Mouse (Mus musculus): ENCODE measurements around the gene Cby1. TPM values are rescaled to one million over a fixed set of nuclear protein-coding genes. Genes with fewer than 3 reads are reported as not detected.
A peak's percentile ranks its signal among the peaks of the same experiment; 100 is the strongest.
"Not testable (repeated sequence)": the region's sequence is repeated elsewhere in the genome, so short reads cannot be mapped to it uniquely, and the experiment has no call there.

Cby1 gene
- polyA plus RNA-seq, 1 experiment from 2014 or later: 36.0 TPM

DNA sequence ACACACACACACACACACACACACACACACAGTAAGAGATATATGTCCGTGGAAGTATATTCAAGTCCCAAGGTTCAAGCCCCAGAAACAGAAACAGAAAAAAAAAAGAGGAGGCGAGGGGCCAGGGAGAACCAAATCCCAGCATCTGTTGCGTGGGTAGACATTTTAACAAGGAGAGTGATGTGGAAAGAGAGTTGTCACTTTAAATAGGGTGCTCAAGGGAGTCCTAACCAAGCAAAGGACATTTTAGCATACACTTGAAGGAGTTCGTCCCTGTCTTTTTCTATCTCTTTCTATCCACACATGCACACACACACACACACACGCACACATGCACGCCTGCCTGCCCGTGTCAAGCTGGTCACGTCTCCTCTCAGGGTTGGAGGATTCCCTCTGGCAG, 5.7 kb downstream of the Cby1 start:
- no peak overlapping the region for H3K4me2 ChIP-seq (ENCODE audit: low read length)
- no peak for DNase-seq (ENCODE audit: low spot score)

GRCm38 (mm10) chr15:79669195-79669594, 10.2 kb downstream of the Cby1 start:
- Histone ChIP-seq H3K4me3 (ENCODE audit: low read depth, low read length) (no peak overlapping the region), H3K9ac (ENCODE audit: low read length) (no peak overlapping the region), H3K4me2 (ENCODE audit: low read length) (no peak overlapping the region), H3K36me3 (ENCODE audit: control insufficient read depth, insufficient read depth, low read length) (peaks cover 37% of the 10 kb centered on the region), H3K4me1 (replicated peaks; ENCODE audit: control insufficient read depth, insufficient read depth, low read length) (peaks cover 4% of the 10 kb centered on the region), H3K9me3 (ENCODE audit: control insufficient read depth, low read length) (no peaks in the 10 kb centered on the region), H3K27me3 (replicated peaks; ENCODE audit: control insufficient read depth, insufficient read depth, low read length) (no peaks in the 10 kb centered on the region), H3K27ac (ENCODE audit: low read depth) (no peak overlapping the region)
- no peak for ATAC-seq (replicated peaks; ENCODE audit: low FRiP score, low TSS enrichment, low read depth)
- no peak for DNase-seq (ENCODE audit: low spot score)
- 70% methylated on average over 10 of the region's 10 CpGs for WGBS

More for the DNA sequence above, 5.7 kb downstream of the Cby1 start:
- no peaks in the 10 kb centered on the region for H3K27me3 ChIP-seq (replicated peaks; ENCODE audit: control insufficient read depth, insufficient read depth, low read length)
- peaks cover 20% of the 10 kb centered on the region; the same call in 1 of the 2 replicates for H3K36me3 ChIP-seq (ENCODE audit: control insufficient read depth, insufficient read depth, low read length)
- no peak overlapping the region for H3K9ac ChIP-seq (ENCODE audit: low read length)
- no peak overlapping the region for H3K4me3 ChIP-seq (ENCODE audit: low read depth, low read length)
- no peak overlapping the region for H3K27ac ChIP-seq (ENCODE audit: low read depth)
- no peak for ATAC-seq (replicated peaks; ENCODE audit: low FRiP score, low TSS enrichment, low read depth)
- WGBS: 92% methylated on average over 8 of the region's 8 CpGs
- H3K9me3 ChIP-seq (ENCODE audit: control insufficient read depth, low read length): peaks cover 4% of the 10 kb centered on the region; the same call in 1 of the 2 replicates
- H3K4me1 ChIP-seq (replicated peaks; ENCODE audit: control insufficient read depth, insufficient read depth, low read length): peaks cover 3% of the 10 kb centered on the region

GRCm38 (mm10) chr15:79670249-79670971, 11.4 kb downstream of the Cby1 start, which contains the start of gene Tomm22:
Gene Tomm22 (plus strand): TSS chr15:79670861.
- ATAC-seq (replicated peaks; ENCODE audit: low FRiP score, low TSS enrichment, low read depth) (peak; percentile 95), DNase-seq (ENCODE audit: low spot score) (peak; percentile 88)
- peak within 1 kb of the TSS; percentile 54 for H3K4me2 ChIP-seq (ENCODE audit: low read length)
- peak within 1 kb of the TSS; percentile 70 for H3K9ac ChIP-seq (ENCODE audit: low read length)
- H3K4me3 ChIP-seq (ENCODE audit: low read depth, low read length): peak within 1 kb of the TSS; percentile 95
- H3K36me3 ChIP-seq (ENCODE audit: control insufficient read depth, insufficient read depth, low read length): peaks cover 49% of the 10 kb centered on the region
- 19% methylated on average over 32 of the region's 33 CpGs for WGBS
- H3K27ac ChIP-seq (ENCODE audit: low read depth): peak within 1 kb of the TSS; percentile 6; the same call in 1 of the 2 replicates
- H3K27me3 ChIP-seq (replicated peaks; ENCODE audit: control insufficient read depth, insufficient read depth, low read length): no peaks in the 10 kb centered on the region
- H3K9me3 ChIP-seq (ENCODE audit: control insufficient read depth, low read length): no peaks in the 10 kb centered on the region
- peaks cover 4% of the 10 kb centered on the region for H3K4me1 ChIP-seq (replicated peaks; ENCODE audit: control insufficient read depth, insufficient read depth, low read length)

DNA sequence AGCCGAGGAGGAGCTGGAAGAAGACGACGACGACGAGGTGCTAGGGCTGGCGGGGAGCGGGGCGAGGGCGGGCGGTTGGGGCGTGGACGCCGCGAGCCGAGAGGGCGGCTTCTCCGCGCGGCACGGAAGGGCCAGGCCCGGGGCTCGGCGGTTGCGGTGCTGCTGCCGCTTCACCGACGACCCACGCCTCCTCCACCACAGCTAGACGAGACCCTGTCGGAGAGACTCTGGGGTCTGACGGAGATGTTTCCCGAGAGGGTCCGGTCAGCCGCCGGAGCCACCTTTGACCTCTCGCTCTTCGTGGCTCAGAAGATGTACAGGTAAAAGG, 11.9 kb downstream of the Cby1 start:
- H3K36me3 ChIP-seq (ENCODE audit: control insufficient read depth, insufficient read depth, low read length): peaks cover 48% of the 10 kb centered on the region
- DNase-seq (ENCODE audit: low spot score): no peak
- no peaks in the 10 kb centered on the region for H3K27me3 ChIP-seq (replicated peaks; ENCODE audit: control insufficient read depth, insufficient read depth, low read length)
- H3K9me3 ChIP-seq (ENCODE audit: control insufficient read depth, low read length): no peaks in the 10 kb centered on the region
- peaks cover 4% of the 10 kb centered on the region for H3K4me1 ChIP-seq (replicated peaks; ENCODE audit: control insufficient read depth, insufficient read depth, low read length)
- H3K9ac ChIP-seq (ENCODE audit: low read length): peak overlapping the region; percentile 70
- peak overlapping the region; percentile 54 for H3K4me2 ChIP-seq (ENCODE audit: low read length)
- ATAC-seq (replicated peaks; ENCODE audit: low FRiP score, low TSS enrichment, low read depth): peak; percentile 16; the same call in 1 of the 2 replicates
- H3K27ac ChIP-seq (ENCODE audit: low read depth): peak overlapping the region; percentile 6; the same call in 1 of the 2 replicates
- 1% methylated on average over 35 of the region's 37 CpGs for WGBS
- H3K4me3 ChIP-seq (ENCODE audit: low read depth, low read length): peak overlapping the region; percentile 95

GRCm38 (mm10) chr15:79671828-79672348, 12.9 kb downstream of the Cby1 start:
- not testable (repeated sequence) for H3K9me3 ChIP-seq (ENCODE audit: control insufficient read depth, low read length); ATAC-seq (replicated peaks; ENCODE audit: low FRiP score, low TSS enrichment, low read depth); H3K4me1 ChIP-seq (replicated peaks; ENCODE audit: control insufficient read depth, insufficient read depth, low read length); H3K27ac ChIP-seq (ENCODE audit: low read depth); H3K27me3 ChIP-seq (replicated peaks; ENCODE audit: control insufficient read depth, insufficient read depth, low read length); H3K9ac ChIP-seq (ENCODE audit: low read length); DNase-seq (ENCODE audit: low spot score)
- Histone ChIP-seq H3K4me2 (ENCODE audit: low read length) (peak overlapping the region; percentile 54), H3K4me3 (ENCODE audit: low read depth, low read length) (peak overlapping the region; percentile 95; the same call in 1 of the 2 replicates), H3K36me3 (ENCODE audit: control insufficient read depth, insufficient read depth, low read length) (peaks cover 49% of the 10 kb centered on the region)
- 85% methylated on average over 11 of the region's 11 CpGs for WGBS

DNA sequence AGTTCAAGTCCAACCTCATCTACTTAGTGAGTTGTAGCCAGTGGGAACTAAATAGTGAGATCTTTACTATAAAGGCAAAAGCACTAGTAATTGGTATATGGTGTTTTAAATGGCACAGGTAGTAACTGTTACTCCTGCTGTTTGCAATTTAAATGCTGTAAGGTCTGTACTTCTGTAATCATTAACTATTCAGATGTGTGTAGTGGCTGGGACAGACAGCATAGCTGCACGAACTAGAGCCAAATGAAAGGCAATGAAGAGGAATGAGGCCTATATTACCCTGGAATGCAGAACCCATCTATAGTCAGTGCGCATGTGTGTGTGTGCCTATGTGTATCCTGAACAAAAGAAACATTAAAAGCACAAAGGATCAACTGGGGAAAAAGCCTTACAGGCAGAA, 18.9 kb downstream of the Cby1 start:
- Histone ChIP-seq H3K4me1 (replicated peaks; ENCODE audit: control insufficient read depth, insufficient read depth, low read length) (peaks cover 3% of the 10 kb centered on the region; the same call in 1 of the 2 replicates), H3K9ac (ENCODE audit: low read length) (no peak overlapping the region), H3K4me2 (ENCODE audit: low read length) (no peak overlapping the region), H3K27ac (ENCODE audit: low read depth) (no peak overlapping the region), H3K4me3 (ENCODE audit: low read depth, low read length) (no peak overlapping the region), H3K27me3 (replicated peaks; ENCODE audit: control insufficient read depth, insufficient read depth, low read length) (no peaks in the 10 kb centered on the region), H3K36me3 (ENCODE audit: control insufficient read depth, insufficient read depth, low read length) (peaks cover 45% of the 10 kb centered on the region), H3K9me3 (ENCODE audit: control insufficient read depth, low read length) (no peaks in the 10 kb centered on the region)
- WGBS: 86% methylated on average over 2 of the region's 2 CpGs
- no peak for DNase-seq (ENCODE audit: low spot score)
- no peak for ATAC-seq (replicated peaks; ENCODE audit: low FRiP score, low TSS enrichment, low read depth)

- no peak overlapping the region for H3K27ac ChIP-seq (ENCODE audit: low read depth)
- WGBS: 90% methylated on average over 4 of the region's 4 CpGs
- H3K9ac ChIP-seq (ENCODE audit: low read length): no peak overlapping the region
- H3K4me3 ChIP-seq (ENCODE audit: low read depth, low read length): no peak overlapping the region
- 0 out of 2 replicates have a peak, but pooled peaks cover 7% of the 10 kb centered on the region for H3K36me3 ChIP-seq (ENCODE audit: control insufficient read depth, insufficient read depth, low read length)
- H3K4me2 ChIP-seq (ENCODE audit: low read length): no peak overlapping the region
- H3K4me1 ChIP-seq (replicated peaks; ENCODE audit: control insufficient read depth, insufficient read depth, low read length): peaks cover 37% of the 10 kb centered on the region
- ATAC-seq (replicated peaks; ENCODE audit: low FRiP score, low TSS enrichment, low read depth) (no peak), DNase-seq (ENCODE audit: low spot score) (no peak)
- no peaks in the 10 kb centered on the region for H3K9me3 ChIP-seq (ENCODE audit: control insufficient read depth, low read length)
- H3K27me3 ChIP-seq (replicated peaks; ENCODE audit: control insufficient read depth, insufficient read depth, low read length): no peaks in the 10 kb centered on the region
Measured at GRCm38 (mm10) chr15:79681973-79682372, 23.0 kb downstream of the Cby1 start.

DNA sequence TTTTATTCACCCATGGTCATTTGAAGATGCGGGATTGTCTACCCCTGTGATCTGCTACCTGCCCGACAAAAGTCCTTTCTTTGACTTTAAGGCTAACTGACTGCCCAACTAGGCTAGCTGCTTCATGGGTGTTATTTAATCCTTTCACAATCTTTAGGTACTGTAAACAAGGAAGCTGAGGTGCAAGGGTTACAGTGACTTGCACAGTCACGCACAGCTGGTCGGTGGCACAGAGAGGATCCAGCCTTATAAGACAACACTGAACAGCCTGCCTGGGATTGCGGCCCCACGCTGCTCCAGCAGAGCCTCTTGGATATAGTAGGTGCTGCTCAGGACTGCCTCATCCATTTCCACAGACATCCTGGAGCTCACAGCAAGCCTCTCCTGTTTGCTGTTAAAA, 24.1 kb downstream of the Cby1 start:
- DNase-seq (ENCODE audit: low spot score): no peak
- no peak overlapping the region for H3K4me2 ChIP-seq (ENCODE audit: low read length)
- H3K4me3 ChIP-seq (ENCODE audit: low read depth, low read length): no peak overlapping the region
- H3K27me3 ChIP-seq (replicated peaks; ENCODE audit: control insufficient read depth, insufficient read depth, low read length): no peaks in the 10 kb centered on the region
- no peak for ATAC-seq (replicated peaks; ENCODE audit: low FRiP score, low TSS enrichment, low read depth)
- peaks cover 37% of the 10 kb centered on the region for H3K4me1 ChIP-seq (replicated peaks; ENCODE audit: control insufficient read depth, insufficient read depth, low read length)
- no peaks in the 10 kb centered on the region for H3K9me3 ChIP-seq (ENCODE audit: control insufficient read depth, low read length)
- no peak overlapping the region for H3K27ac ChIP-seq (ENCODE audit: low read depth)
- 0 out of 2 replicates have a peak, but pooled peaks cover 4% of the 10 kb centered on the region for H3K36me3 ChIP-seq (ENCODE audit: control insufficient read depth, insufficient read depth, low read length)
- no peak overlapping the region for H3K9ac ChIP-seq (ENCODE audit: low read length)
- 77% methylated on average over 6 of the region's 6 CpGs for WGBS
